Mouse (Mus musculus) ES-Bruce4 (cell line): ENCODE measurements around the gene Tff3.

ENCODE experiments used
- EP300 ChIP-seq: IDR thresholded peaks from 2 replicates; pipeline ENCODE4 v1.6.1; 2011; ENCODE audit warnings: low read depth, low read length; ENCODE audit not compliant: insufficient read depth
- POLR2A ChIP-seq: IDR thresholded peaks from one replicate; pipeline ENCODE4 v1.8.1; 2011; ENCODE audit warnings: low read length; ENCODE audit not compliant: insufficient read depth

DNA sequence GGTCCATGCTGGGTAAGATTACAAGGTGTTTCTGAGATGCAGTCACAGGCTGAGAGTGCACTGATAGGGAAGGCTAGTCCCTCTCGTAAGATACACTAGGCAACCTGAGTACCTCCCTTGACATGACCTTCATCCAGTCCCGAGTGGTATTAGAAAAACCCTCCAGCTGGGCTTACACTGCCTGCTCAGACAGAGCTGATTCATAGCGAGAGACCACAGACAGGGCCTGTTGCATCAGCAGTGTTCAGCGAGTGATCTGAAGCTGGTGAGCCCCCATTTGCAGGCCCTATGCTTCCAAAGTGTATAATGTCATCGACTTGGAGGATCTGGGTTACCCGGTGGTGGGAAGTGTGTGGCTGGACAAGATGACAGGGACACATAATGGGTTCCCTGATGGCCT, 35.7 kb upstream of the Tff3 start, which contains the start of gene Tff1:
- TF ChIP-seq POLR2A (no peak), EP300 (no peak)
